Mouse (Mus musculus) bone marrow, adult 2 months (tissue): ENCODE measurements around the gene Trabd2b. TPM values are rescaled to one million over a fixed set of nuclear protein-coding genes. Genes with fewer than 3 reads are reported as not detected.

Experiments
- H3K27ac ChIP-seq: fragments of 200-500 bp; 2 replicates; pipeline ENCODE4 v1.5.1; 2012; ENCODE audit warnings: low read depth, mild to moderate bottlenecking, control low read depth, inconsistent platforms, low read length; ENCODE audit not compliant: control insufficient read depth, poor library complexity, insufficient read depth
- H3K4me1 ChIP-seq: fragments of 200-500 bp; 2 replicates; pipeline ENCODE4 v1.6.1; 2011; ENCODE audit warnings: low read length; ENCODE audit not compliant: control insufficient read depth, insufficient read depth
- H3K4me3 ChIP-seq: fragments of 200-500 bp; replicated peaks from 2 replicates; pipeline ENCODE3; 2011; ENCODE audit warnings: mild to moderate bottlenecking, low read depth, low read length, control low read depth; ENCODE audit not compliant: control insufficient read depth
- CTCF ChIP-seq: fragments of 200-500 bp; IDR thresholded peaks from 2 replicates; pipeline ENCODE4 v1.5.1; 2011; ENCODE audit warnings: low read length, control low read depth; ENCODE audit not compliant: control insufficient read depth, insufficient read depth
- POLR2A ChIP-seq: fragments of 200-500 bp; IDR thresholded peaks from 2 replicates; pipeline ENCODE4 v1.6.1; 2011; ENCODE audit warnings: low read depth, mild to moderate bottlenecking, control low read depth, low read length, borderline replicate concordance; ENCODE audit not compliant: control insufficient read depth
- WGBS: fragments of 180-500 bp; shearing (Covaris S2); methylation state at CpG from one replicate; pipeline ENCODE4 v1.1.7; 2018; 5-methylcytosine and 5-hydroxymethylcytosine counted together
- polyA plus RNA-seq: library from polyadenylated mRNA; stranded (reverse); fragments of >200 nt; gene quantifications from 2 replicates; pipeline ENCODE4 v1.2.4, GENCODE M21; 2011; ENCODE audit warnings: low replicate concordance; ENCODE audit not compliant: missing spikeins, insufficient read depth, insufficient read length

Trabd2b gene
- polyA plus RNA-seq, 1 experiment: not detected

DNA sequence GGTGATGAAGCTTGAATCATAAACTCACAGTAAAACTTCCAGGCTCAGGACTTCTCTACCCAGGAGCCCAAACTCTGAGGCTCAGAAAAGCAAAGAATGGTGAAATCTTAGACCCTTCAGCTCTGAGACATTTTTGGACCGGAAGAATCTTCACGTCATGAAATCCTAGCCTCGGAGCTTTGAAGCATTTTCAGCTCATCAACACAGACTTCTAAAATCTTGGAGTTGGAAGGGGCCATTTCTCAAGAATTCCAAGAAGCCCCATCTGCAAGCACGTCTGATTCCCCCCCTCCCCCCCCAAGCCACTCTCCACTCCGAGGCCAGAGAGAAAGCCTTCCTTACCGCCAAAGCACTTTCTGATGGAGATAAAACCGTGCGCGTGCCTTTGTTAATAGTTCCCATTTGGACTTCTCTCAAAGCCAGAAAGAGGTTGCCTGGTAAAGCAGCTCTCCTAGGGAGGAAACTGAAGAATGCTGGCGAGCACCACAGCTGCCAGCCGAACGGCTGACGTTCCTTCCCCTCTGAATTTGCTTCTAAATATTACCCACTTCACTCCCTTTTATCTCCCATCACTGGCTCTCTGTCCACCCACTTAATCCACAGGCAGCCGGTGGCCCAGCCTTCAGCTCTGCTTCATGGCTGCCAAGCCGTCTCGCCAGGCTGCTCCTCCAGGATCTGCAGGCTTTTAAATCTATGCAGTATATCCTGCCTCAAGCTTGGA, 9.6 kb downstream of the Trabd2b start:
- Histone ChIP-seq H3K27ac (no peak overlapping the region), H3K4me3 (no peak overlapping the region), H3K4me1 (no peaks in the 10 kb centered on the region)
- no peak for TF ChIP-seq CTCF
- no peak for TF ChIP-seq POLR2A
- WGBS: 49% methylated on average over 16 of the region's 16 CpGs

DNA sequence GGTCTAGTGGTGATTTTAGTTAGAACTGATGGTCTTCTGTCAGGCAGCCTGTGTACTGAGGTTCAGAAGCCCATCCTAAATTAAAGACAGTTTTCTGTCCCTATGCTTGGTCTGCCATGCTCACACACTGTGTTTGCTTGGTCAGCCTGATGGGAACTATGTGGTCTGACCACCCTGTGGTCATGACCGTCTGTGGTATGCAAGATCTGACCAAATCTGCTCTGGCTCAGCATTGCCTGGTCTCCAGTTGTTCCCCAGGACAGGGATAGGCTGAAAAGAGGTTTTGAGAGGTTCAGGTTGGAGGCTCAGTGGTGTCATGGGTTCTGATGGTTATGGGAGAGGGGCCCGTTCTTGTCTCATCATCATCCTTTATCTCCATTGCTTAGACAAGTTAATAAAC, 13.6 kb downstream of the Trabd2b start:
- H3K4me1 ChIP-seq: no peaks in the 10 kb centered on the region
- no peak overlapping the region for H3K27ac ChIP-seq
- no peak overlapping the region for H3K4me3 ChIP-seq
- no peak for TF ChIP-seq POLR2A
- TF ChIP-seq CTCF: no peak
- WGBS: 60% methylated on average over 2 of the region's 2 CpGs

DNA sequence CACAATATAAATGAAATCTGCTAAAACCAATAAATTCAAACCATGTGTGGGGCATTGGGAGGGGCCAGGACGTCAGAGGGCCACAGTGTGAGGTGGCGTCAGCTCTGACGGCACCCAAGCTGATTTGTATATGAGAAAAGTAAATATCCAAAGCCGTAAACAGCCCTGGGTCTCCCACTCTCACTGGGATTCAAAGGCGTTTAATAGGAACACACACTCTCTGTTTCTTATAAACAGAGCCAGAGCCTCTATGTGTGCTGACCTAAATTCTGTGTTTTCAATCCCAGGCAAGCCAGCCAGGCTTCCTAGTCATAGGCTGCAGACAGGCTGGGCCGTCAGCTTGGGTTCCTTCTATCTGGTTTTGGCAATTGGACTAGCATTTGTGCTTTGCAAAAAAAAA, 16.6 kb downstream of the Trabd2b start:
- 63% methylated on average over 6 of the region's 6 CpGs for WGBS
- no peak overlapping the region for H3K27ac ChIP-seq
- no peak overlapping the region for H3K4me3 ChIP-seq
- H3K4me1 ChIP-seq: no peaks in the 10 kb centered on the region
- no peak for TF ChIP-seq POLR2A
- TF ChIP-seq CTCF: no peak

DNA sequence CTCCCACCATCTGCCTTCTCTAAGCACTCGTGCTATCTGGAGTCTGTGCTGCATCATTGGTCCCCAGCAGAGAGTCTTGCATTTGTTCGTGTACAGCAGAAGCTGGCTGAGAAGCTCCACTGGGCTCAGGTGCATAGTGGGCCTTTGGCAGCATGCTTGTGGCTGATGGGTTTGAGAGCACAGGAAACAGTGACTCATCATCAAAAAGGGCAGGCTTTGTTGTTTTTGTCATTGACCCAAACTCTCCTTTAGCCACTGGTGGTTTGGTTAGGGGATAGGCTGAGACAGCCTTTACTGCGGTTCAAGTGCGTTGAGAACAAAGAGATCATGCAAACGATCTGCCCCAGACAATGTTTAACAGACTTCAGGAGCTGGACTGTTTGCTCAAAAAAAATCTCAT, 19.3 kb downstream of the Trabd2b start:
- 62% methylated on average over 5 of the region's 5 CpGs for WGBS
- Histone ChIP-seq H3K4me1 (no peaks in the 10 kb centered on the region), H3K27ac (no peak overlapping the region), H3K4me3 (no peak overlapping the region)
- TF ChIP-seq CTCF (no peak), POLR2A (no peak)

DNA sequence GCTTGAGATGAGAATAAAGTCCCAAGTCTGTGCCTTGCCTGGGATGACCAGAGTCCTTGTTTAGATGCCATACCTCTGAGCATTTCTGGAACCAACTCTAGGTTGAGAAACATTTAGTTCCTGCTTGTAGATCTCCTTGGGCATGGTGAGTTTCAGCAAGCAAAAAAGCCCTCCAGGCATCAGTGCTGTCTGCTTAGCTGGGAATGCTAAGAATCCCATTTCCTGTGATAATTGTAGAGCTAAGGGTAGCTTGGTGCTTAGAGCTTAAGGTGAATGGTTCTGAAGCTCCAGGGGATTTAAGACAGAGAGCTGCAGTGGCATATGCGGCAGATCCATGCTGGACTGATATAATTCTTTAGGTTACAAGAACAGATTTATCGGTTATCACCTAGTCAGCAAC, 26.2 kb downstream of the Trabd2b start:
- no peaks in the 10 kb centered on the region for H3K4me1 ChIP-seq
- TF ChIP-seq POLR2A (no peak), CTCF (no peak)
- H3K27ac ChIP-seq: no peak overlapping the region
- H3K4me3 ChIP-seq: no peak overlapping the region
- WGBS: 74% methylated on average over 2 of the region's 2 CpGs

DNA sequence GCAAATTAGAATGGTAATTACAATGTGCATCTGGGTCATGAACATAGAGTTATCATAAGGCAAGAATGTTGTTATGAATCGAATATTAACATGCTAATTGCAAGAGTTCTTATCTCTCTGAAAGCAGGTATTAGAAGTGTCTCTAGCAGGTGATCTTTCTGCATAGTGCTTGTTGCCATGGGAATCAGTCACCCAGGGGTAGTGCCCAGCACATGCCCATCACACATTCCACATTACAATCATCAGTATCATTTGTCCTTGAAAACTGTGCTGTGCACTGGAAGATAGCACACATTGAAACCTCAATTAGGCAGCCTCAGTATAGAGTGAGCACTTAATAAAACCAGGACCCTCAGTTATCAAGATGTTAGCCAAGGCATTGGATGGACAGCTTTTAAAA, 26.9 kb downstream of the Trabd2b start:
- H3K4me3 ChIP-seq: no peak overlapping the region
- 77% methylated on average over 1 of the region's 1 CpGs for WGBS
- H3K4me1 ChIP-seq: no peaks in the 10 kb centered on the region
- H3K27ac ChIP-seq: no peak overlapping the region
- no peak for TF ChIP-seq CTCF
- TF ChIP-seq POLR2A: no peak

DNA sequence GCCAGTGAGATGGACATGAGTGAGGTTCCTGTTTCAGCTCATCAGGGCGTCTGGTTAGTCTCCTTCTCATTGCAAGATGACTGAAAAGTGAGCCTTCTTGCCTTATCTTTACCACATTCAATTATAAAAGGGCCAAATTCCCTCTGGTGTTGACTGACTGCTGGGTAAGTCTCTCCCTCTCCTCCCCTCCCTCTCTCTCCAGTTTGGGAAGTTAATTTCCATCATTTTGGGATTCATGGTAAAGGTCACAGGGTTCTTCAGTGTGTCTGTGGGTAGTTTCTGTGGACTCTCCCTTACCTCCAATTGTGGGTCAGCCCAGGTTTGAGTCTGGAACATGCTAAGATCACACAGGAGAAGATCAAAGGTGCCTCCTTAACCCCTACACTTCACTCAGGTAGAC, 28.2 kb downstream of the Trabd2b start:
- TF ChIP-seq POLR2A: no peak
- TF ChIP-seq CTCF: no peak
- H3K4me1 ChIP-seq: no peaks in the 10 kb centered on the region
- no peak overlapping the region for H3K4me3 ChIP-seq
- 58% methylated on average over 1 of the region's 1 CpGs for WGBS
- no peak overlapping the region for H3K27ac ChIP-seq

DNA sequence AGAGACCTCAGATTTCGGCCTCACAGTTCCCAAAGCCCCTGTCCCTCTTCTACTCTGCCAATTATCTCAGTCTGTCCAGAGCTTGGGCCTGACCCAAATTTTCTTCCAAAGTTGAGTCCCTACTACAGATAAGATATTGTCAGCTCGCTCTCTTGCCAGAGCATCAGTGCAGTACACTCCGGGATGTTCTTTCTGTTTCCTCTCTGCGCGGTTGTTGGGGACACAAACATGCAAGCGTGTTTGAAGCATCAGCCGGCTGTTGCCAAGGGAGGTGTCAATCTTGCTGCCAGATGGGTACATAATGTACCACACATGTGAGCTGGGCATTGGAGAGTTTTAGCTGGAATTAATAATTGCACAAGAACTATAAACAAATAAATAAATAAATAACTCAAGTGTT, 28.9 kb downstream of the Trabd2b start:
- Histone ChIP-seq H3K4me1 (no peaks in the 10 kb centered on the region), H3K4me3 (no peak overlapping the region), H3K27ac (no peak overlapping the region)
- TF ChIP-seq CTCF (no peak), POLR2A (no peak)
- 85% methylated on average over 7 of the region's 7 CpGs for WGBS

DNA sequence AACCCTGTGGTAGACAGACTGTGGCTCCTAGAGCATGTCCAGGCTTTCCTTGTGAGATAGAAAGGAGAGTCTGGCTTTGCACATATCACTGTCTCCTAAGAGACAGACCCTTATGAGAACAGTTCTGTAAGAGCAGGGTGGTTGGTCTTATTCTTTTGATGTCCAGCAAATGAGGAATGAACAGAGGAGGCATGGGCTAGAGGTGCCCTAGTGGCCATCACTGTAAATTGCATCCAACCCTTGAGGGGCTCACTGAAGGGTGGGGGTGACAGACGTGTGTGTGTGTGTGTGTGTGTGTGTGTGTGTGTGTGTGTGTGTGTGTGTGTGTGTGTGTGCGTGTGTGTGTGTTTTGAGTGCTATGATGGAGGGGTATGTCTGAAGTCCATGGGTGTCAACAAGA, 32.2 kb downstream of the Trabd2b start:
- H3K4me1 ChIP-seq: no peaks in the 10 kb centered on the region
- TF ChIP-seq POLR2A (no peak), CTCF (no peak)
- no peak overlapping the region for H3K4me3 ChIP-seq
- 47% methylated on average over 2 of the region's 2 CpGs for WGBS
- H3K27ac ChIP-seq: no peak overlapping the region
